Mouse (Mus musculus) heart, embryonic 10.5 days (tissue): ENCODE data around the gene Mrps15. TPM values are rescaled to one million over a fixed set of nuclear protein-coding genes. Genes with fewer than 3 reads are reported as not detected.

ENCODE experiments used
- DNase-seq: peaks from one replicate; pipeline ENCODE4 v3.0.0-alpha.2; 2017; ENCODE audit warnings: low spot score
- H3K27ac ChIP-seq: fragments of 300-500 bp; sonication (generic); 2 replicates; pipeline ENCODE4 v1.5.1; 2016; ENCODE audit warnings: mild to moderate bottlenecking
- H3K27me3 ChIP-seq: fragments of 300-500 bp; sonication (generic); 2 replicates; pipeline ENCODE4 v1.6.1; 2016; ENCODE audit warnings: mild to moderate bottlenecking; ENCODE audit not compliant: poor library complexity, insufficient read depth, severe bottlenecking
- H3K36me3 ChIP-seq: fragments of 300-500 bp; sonication (generic); 2 replicates; pipeline ENCODE4 v1.6.1; 2016; ENCODE audit warnings: mild to moderate bottlenecking, moderate library complexity
- H3K4me1 ChIP-seq: fragments of 300-500 bp; sonication (generic); 2 replicates; pipeline ENCODE4 v1.6.1; 2016; ENCODE audit warnings: mild to moderate bottlenecking
- H3K4me3 ChIP-seq: fragments of 300-500 bp; sonication (generic); 2 replicates; pipeline ENCODE4 v1.5.1; 2016; ENCODE audit warnings: mild to moderate bottlenecking, moderate library complexity
- H3K9me3 ChIP-seq: fragments of 300-500 bp; sonication (generic); 2 replicates; pipeline ENCODE4 v1.6.1; 2016; ENCODE audit warnings: mild to moderate bottlenecking, moderate library complexity
- WGBS: fragments of 180-500 bp; shearing (Covaris S2); methylation state at CpG from one replicate; pipeline ENCODE4 v1.1.7; 2016; 5-methylcytosine and 5-hydroxymethylcytosine counted together
- polyA plus RNA-seq: library from polyadenylated mRNA; unstranded; fragments of >200 nt; fragmentation: Nextera tagmentation; extraction: Ambion mirVana; gene quantifications from 2 replicates; pipeline ENCODE4 v1.2.1, GENCODE M21; 2016

Mrps15 gene
- polyA plus RNA-seq, 1 experiment from 2014 or later, result 157 TPM

DNA sequence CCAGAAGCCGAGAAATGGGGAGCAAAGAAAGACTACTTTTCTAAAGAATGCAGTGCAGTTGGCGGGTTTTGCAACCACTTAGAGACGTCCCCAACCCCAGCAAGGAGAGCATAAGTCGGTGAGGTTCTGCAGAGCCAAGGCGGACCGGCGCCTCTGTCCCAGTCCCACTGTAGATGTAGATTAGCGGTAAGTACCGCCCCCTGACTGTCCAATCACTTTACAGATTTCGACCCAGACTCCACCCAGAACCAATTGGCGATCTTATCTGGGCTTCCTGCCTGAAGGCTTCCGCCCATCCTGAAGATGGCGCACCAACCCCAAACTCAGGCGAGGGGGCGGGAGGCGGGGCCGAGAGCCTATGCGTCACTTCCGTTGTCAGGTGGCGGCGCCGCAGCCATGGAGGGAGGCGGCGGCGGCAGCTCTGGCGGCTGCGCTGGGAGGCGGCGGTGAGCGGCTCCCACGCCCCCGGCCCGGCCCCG is 56.9 kb downstream of the Mrps15 start, which contains the start of gene Stk40:
Gene Stk40, plus strand, starts transcription at position 368 of the 479 bp plus-strand sequence.
- H3K4me3 ChIP-seq, result peak within 1 kb of the TSS; percentile 98
- under 1% methylated on average over 34 of the region's 34 CpGs for WGBS
- peak; percentile 98 for DNase-seq
- H3K27me3 ChIP-seq, result no peaks in the 10 kb centered on the region
- peaks cover 77% of the 10 kb centered on the region for H3K4me1 ChIP-seq
- peaks cover 9% of the 10 kb centered on the region for H3K36me3 ChIP-seq
- H3K9me3 ChIP-seq, result no peaks in the 10 kb centered on the region
- H3K27ac ChIP-seq, result peak within 1 kb of the TSS; percentile 93

DNA sequence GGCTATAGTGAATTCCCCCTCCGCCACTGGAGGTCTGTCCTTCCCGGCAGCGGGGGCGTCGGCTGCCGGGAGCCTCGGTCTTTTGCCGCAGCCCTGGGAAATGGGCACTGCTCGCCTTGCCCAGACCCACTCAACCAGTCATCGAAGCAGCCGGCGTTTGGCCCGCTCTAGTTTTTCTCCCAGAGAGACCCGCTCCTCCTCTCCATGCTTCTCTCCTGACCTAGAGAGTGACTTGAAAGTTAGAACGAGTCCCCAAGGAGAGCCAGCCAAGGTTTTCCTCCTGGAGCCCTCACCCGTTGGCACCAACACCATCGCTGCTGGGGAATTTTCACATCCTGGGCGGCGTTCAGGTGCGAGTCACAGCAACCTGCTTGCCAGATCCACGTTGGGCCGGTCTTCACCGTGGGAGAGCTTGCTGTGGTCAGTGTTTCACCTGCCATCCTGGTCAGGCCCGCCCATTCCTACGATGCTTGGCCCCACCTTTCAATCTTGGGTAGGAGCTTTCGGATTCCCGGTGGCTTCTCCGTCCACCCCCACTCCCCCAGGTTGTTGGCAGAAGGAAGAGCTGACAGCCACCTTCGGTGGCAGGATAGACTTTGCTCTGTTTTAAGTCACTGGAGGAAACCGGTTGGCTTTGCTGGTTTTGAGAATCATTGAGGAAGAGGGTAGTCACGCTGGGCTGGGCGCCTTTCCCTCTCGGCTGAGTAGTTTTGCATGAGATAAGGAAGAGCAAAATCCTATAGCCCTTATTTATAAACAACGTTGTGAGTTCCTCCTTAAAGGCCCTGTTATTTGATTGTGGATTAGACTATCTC is 57.7 kb downstream of the Mrps15 start:
- WGBS, result 1% methylated on average over 34 of the region's 34 CpGs
- Histone ChIP-seq H3K4me3 (peak overlapping the region; percentile 98), H3K27me3 (no peaks in the 10 kb centered on the region), H3K27ac (peak overlapping the region; percentile 93), H3K9me3 (no peaks in the 10 kb centered on the region), H3K4me1 (peaks cover 78% of the 10 kb centered on the region), H3K36me3 (peaks cover 3% of the 10 kb centered on the region; the same call in 1 of the 2 replicates)
- no peak for DNase-seq

Other genes with a start within 250 kb of the Mrps15 start
- gene Csf3r, start 22.4 kb upstream of the Mrps15 start, polyA plus RNA-seq, result 0.30 and 0.53 TPM in 2 replicates
- gene Oscp1, start 11.6 kb downstream of the Mrps15 start, polyA plus RNA-seq, result 8.2 and 9.1 TPM in 2 replicates
- 47.5 and 47.7 TPM in 2 replicates for gene Lsm10, start 49.7 kb downstream of the Mrps15 start, polyA plus RNA-seq
- gene Stk40, start 57.0 kb downstream of the Mrps15 start, polyA plus RNA-seq, result 37.7 and 39.0 TPM in 2 replicates
- gene Eva1b, start 100.8 kb downstream of the Mrps15 start, polyA plus RNA-seq, result 26.3 and 39.5 TPM in 2 replicates
- gene Sh3d21, start 116.6 kb downstream of the Mrps15 start, polyA plus RNA-seq, result 2.0 and 3.1 TPM in 2 replicates
- 194 and 200 TPM in 2 replicates for gene Thrap3, start 155.8 kb downstream of the Mrps15 start, polyA plus RNA-seq
- 49.1 and 74.8 TPM in 2 replicates for gene Map7d1, start 209.4 kb downstream of the Mrps15 start, polyA plus RNA-seq
- 74.9 and 86.4 TPM in 2 replicates for gene Trappc3, start 215.4 kb downstream of the Mrps15 start, polyA plus RNA-seq
- 3.3 and 3.7 TPM in 2 replicates for gene Col8a2, start 239.9 kb downstream of the Mrps15 start, polyA plus RNA-seq